Mouse (Mus musculus): ENCODE measurements around the gene Slbp. TPM values are rescaled to one million over a fixed set of nuclear protein-coding genes. Genes with fewer than 3 reads are reported as not detected.

Slbp gene
- polyA plus RNA-seq, 1 experiment from 2014 or later: 138 TPM

- H3K4me2 ChIP-seq (ENCODE audit: low read depth, low read length): peak overlapping the region; percentile 66
- H3K9me3 ChIP-seq (replicated peaks; ENCODE audit: control insufficient read depth, low read length): no peaks in the 10 kb centered on the region
- H3K27me3 ChIP-seq (ENCODE audit: control insufficient read depth, insufficient read depth, low read length): no peaks in the 10 kb centered on the region
- H3K27ac ChIP-seq (ENCODE audit: low read length): peak overlapping the region; percentile 91
- no peaks in the 10 kb centered on the region for H3K36me3 ChIP-seq (ENCODE audit: control insufficient read depth, insufficient read depth)
- ATAC-seq (replicated peaks; ENCODE audit: extremely low read depth, insufficient read depth, low FRiP score): peak; percentile 28; the same call in 1 of the 2 replicates
- H3K4me1 ChIP-seq (ENCODE audit: control insufficient read depth, insufficient read depth, low read length): peaks cover 23% of the 10 kb centered on the region
- peak overlapping the region; percentile 73 for H3K4me3 ChIP-seq (ENCODE audit: low read length)
- 0% methylated on average over 24 of the region's 24 CpGs for WGBS
- H3K9ac ChIP-seq (ENCODE audit: low read length): peak overlapping the region; percentile 85
These were observed 23.5 kb downstream of the Slbp start for GRCm38 (mm10) chr5:33628820-33629300.

GRCm38 (mm10) chr5:33627968-33628367 is 24.4 kb downstream of the Slbp start:
- peak overlapping the region; percentile 85 for H3K9ac ChIP-seq (ENCODE audit: low read length)
- peak overlapping the region; percentile 66 for H3K4me2 ChIP-seq (ENCODE audit: low read depth, low read length)
- no peaks in the 10 kb centered on the region for H3K9me3 ChIP-seq (replicated peaks; ENCODE audit: control insufficient read depth, low read length)
- H3K27me3 ChIP-seq (ENCODE audit: control insufficient read depth, insufficient read depth, low read length): no peaks in the 10 kb centered on the region
- ATAC-seq (replicated peaks; ENCODE audit: extremely low read depth, insufficient read depth, low FRiP score): no peak
- peaks cover 23% of the 10 kb centered on the region for H3K4me1 ChIP-seq (ENCODE audit: control insufficient read depth, insufficient read depth, low read length)
- H3K4me3 ChIP-seq (ENCODE audit: low read length): peak overlapping the region; percentile 73
- no peaks in the 10 kb centered on the region for H3K36me3 ChIP-seq (ENCODE audit: control insufficient read depth, insufficient read depth)
- no peak overlapping the region; the same call in 1 of the 2 replicates for H3K27ac ChIP-seq (ENCODE audit: low read length)
- WGBS: 19% methylated on average over 4 of the region's 4 CpGs

- Histone ChIP-seq H3K36me3 (ENCODE audit: control insufficient read depth, insufficient read depth) (no peaks in the 10 kb centered on the region), H3K4me3 (ENCODE audit: low read length) (no peak overlapping the region), H3K4me1 (ENCODE audit: control insufficient read depth, insufficient read depth, low read length) (peaks cover 12% of the 10 kb centered on the region), H3K9me3 (replicated peaks; ENCODE audit: control insufficient read depth, low read length) (no peaks in the 10 kb centered on the region), H3K4me2 (ENCODE audit: low read depth, low read length) (no peak overlapping the region), H3K27ac (ENCODE audit: low read length) (no peak overlapping the region), H3K9ac (ENCODE audit: low read length) (no peak overlapping the region), H3K27me3 (ENCODE audit: control insufficient read depth, insufficient read depth, low read length) (no peaks in the 10 kb centered on the region)
- 77% methylated on average over 3 of the region's 3 CpGs for WGBS
- no peak for ATAC-seq (replicated peaks; ENCODE audit: extremely low read depth, insufficient read depth, low FRiP score)
These were observed 28.6 kb downstream of the Slbp start for GRCm38 (mm10) chr5:33623766-33624165.

- Histone ChIP-seq H3K27me3 (ENCODE audit: control insufficient read depth, insufficient read depth, low read length) (no peaks in the 10 kb centered on the region), H3K9ac (ENCODE audit: low read length) (no peak overlapping the region), H3K4me3 (ENCODE audit: low read length) (no peak overlapping the region), H3K9me3 (replicated peaks; ENCODE audit: control insufficient read depth, low read length) (no peaks in the 10 kb centered on the region), H3K4me1 (ENCODE audit: control insufficient read depth, insufficient read depth, low read length) (peaks cover 5% of the 10 kb centered on the region), H3K4me2 (ENCODE audit: low read depth, low read length) (no peak overlapping the region), H3K27ac (ENCODE audit: low read length) (no peak overlapping the region), H3K36me3 (ENCODE audit: control insufficient read depth, insufficient read depth) (no peaks in the 10 kb centered on the region)
- 91% methylated on average over 2 of the region's 2 CpGs for WGBS
- ATAC-seq (replicated peaks; ENCODE audit: extremely low read depth, insufficient read depth, low FRiP score): no peak
These were observed 29.7 kb downstream of the Slbp start for GRCm38 (mm10) chr5:33622671-33623070.

- no peaks in the 10 kb centered on the region for H3K9me3 ChIP-seq (replicated peaks; ENCODE audit: control insufficient read depth, low read length)
- H3K27me3 ChIP-seq (ENCODE audit: control insufficient read depth, insufficient read depth, low read length): no peaks in the 10 kb centered on the region
- no peaks in the 10 kb centered on the region for H3K4me1 ChIP-seq (ENCODE audit: control insufficient read depth, insufficient read depth, low read length)
- no peak overlapping the region for H3K4me3 ChIP-seq (ENCODE audit: low read length)
- no peak overlapping the region for H3K27ac ChIP-seq (ENCODE audit: low read length)
- WGBS: 78% methylated on average over 6 of the region's 6 CpGs
- ATAC-seq (replicated peaks; ENCODE audit: extremely low read depth, insufficient read depth, low FRiP score): no peak
- H3K4me2 ChIP-seq (ENCODE audit: low read depth, low read length): no peak overlapping the region
- no peak overlapping the region for H3K9ac ChIP-seq (ENCODE audit: low read length)
- H3K36me3 ChIP-seq (ENCODE audit: control insufficient read depth, insufficient read depth): peaks cover 22% of the 10 kb centered on the region
These were observed 38.0 kb downstream of the Slbp start for GRCm38 (mm10) chr5:33614391-33614790.

GRCm38 (mm10) chr5:33611795-33612194 is 40.6 kb downstream of the Slbp start:
- 85% methylated on average over 1 of the region's 1 CpGs for WGBS
- ATAC-seq (replicated peaks; ENCODE audit: extremely low read depth, insufficient read depth, low FRiP score): no peak
- Histone ChIP-seq H3K27me3 (ENCODE audit: control insufficient read depth, insufficient read depth, low read length) (no peaks in the 10 kb centered on the region), H3K9ac (ENCODE audit: low read length) (no peak overlapping the region), H3K27ac (ENCODE audit: low read length) (no peak overlapping the region), H3K4me1 (ENCODE audit: control insufficient read depth, insufficient read depth, low read length) (no peaks in the 10 kb centered on the region), H3K4me2 (ENCODE audit: low read depth, low read length) (no peak overlapping the region), H3K4me3 (ENCODE audit: low read length) (no peak overlapping the region), H3K9me3 (replicated peaks; ENCODE audit: control insufficient read depth, low read length) (no peaks in the 10 kb centered on the region), H3K36me3 (ENCODE audit: control insufficient read depth, insufficient read depth) (peaks cover 43% of the 10 kb centered on the region)

GRCm38 (mm10) chr5:33609226-33609625 is 43.1 kb downstream of the Slbp start:
- 77% methylated on average over 1 of the region's 1 CpGs for WGBS
- no peak for ATAC-seq (replicated peaks; ENCODE audit: extremely low read depth, insufficient read depth, low FRiP score)

GRCm38 (mm10) chr5:33607434-33607833 is 44.9 kb downstream of the Slbp start:
- WGBS: 95% methylated on average over 15 of the region's 15 CpGs
- no peak for ATAC-seq (replicated peaks; ENCODE audit: extremely low read depth, insufficient read depth, low FRiP score)
- H3K27me3 ChIP-seq (ENCODE audit: control insufficient read depth, insufficient read depth, low read length): no peaks in the 10 kb centered on the region
- H3K9ac ChIP-seq (ENCODE audit: low read length): no peak overlapping the region
- H3K36me3 ChIP-seq (ENCODE audit: control insufficient read depth, insufficient read depth): peaks cover 37% of the 10 kb centered on the region
- no peak overlapping the region for H3K27ac ChIP-seq (ENCODE audit: low read length)
- H3K4me2 ChIP-seq (ENCODE audit: low read depth, low read length): no peak overlapping the region
- H3K4me1 ChIP-seq (ENCODE audit: control insufficient read depth, insufficient read depth, low read length): no peaks in the 10 kb centered on the region
- no peaks in the 10 kb centered on the region for H3K9me3 ChIP-seq (replicated peaks; ENCODE audit: control insufficient read depth, low read length)
- H3K4me3 ChIP-seq (ENCODE audit: low read length): no peak overlapping the region

More at GRCm38 (mm10) chr5:33609226-33609625, 43.1 kb downstream of the Slbp start:
- Histone ChIP-seq H3K4me2 (ENCODE audit: low read depth, low read length) (no peak overlapping the region), H3K36me3 (ENCODE audit: control insufficient read depth, insufficient read depth) (peaks cover 44% of the 10 kb centered on the region), H3K9me3 (replicated peaks; ENCODE audit: control insufficient read depth, low read length) (no peaks in the 10 kb centered on the region), H3K27me3 (ENCODE audit: control insufficient read depth, insufficient read depth, low read length) (no peaks in the 10 kb centered on the region), H3K9ac (ENCODE audit: low read length) (no peak overlapping the region), H3K4me1 (ENCODE audit: control insufficient read depth, insufficient read depth, low read length) (no peaks in the 10 kb centered on the region), H3K4me3 (ENCODE audit: low read length) (no peak overlapping the region), H3K27ac (ENCODE audit: low read length) (no peak overlapping the region)

- Histone ChIP-seq H3K4me2 (ENCODE audit: low read depth, low read length) (no peak overlapping the region), H3K27me3 (ENCODE audit: control insufficient read depth, insufficient read depth, low read length) (no peaks in the 10 kb centered on the region), H3K4me1 (ENCODE audit: control insufficient read depth, insufficient read depth, low read length) (no peaks in the 10 kb centered on the region), H3K36me3 (ENCODE audit: control insufficient read depth, insufficient read depth) (peaks cover 33% of the 10 kb centered on the region), H3K9me3 (replicated peaks; ENCODE audit: control insufficient read depth, low read length) (no peaks in the 10 kb centered on the region), H3K4me3 (ENCODE audit: low read length) (no peak overlapping the region), H3K9ac (ENCODE audit: low read length) (no peak overlapping the region), H3K27ac (ENCODE audit: low read length) (no peak overlapping the region)
- WGBS: 77% methylated on average over 7 of the region's 7 CpGs
- no peak for ATAC-seq (replicated peaks; ENCODE audit: extremely low read depth, insufficient read depth, low FRiP score)
These were observed 45.7 kb downstream of the Slbp start for GRCm38 (mm10) chr5:33606631-33607030.
